Mouse (Mus musculus): Measurements from ENCODE around the gene Serpinb9. TPM values are rescaled to one million over a fixed set of nuclear protein-coding genes. Genes with fewer than 3 reads are reported as not detected.

Gene Serpinb9
- polyA plus RNA-seq, 1 experiment from 2014 or later: 1.4 TPM

DNA sequence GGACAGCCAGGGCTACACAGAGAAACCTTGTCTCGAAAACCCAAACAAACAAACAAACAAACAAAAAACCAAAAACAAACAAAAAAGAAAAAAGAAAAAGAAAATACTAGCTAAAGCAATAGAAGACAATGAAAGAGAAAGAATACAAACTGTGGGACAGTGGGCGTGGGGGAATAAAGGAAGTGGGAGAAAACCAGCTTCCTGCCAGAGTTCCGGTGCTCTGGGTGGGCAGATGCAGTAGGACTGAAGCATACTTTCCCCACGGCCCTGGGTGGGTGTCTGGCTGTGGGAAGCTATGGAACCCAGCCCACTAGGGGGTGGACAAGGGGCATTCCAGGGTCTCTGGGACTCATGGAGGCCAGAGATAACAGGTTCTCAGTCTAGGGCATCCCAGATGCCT is 45.1 kb downstream of the Serpinb9 start:
- H3K9me3 ChIP-seq: no peaks in the 10 kb centered on the region
- H3K27me3 ChIP-seq (replicated peaks; ENCODE audit: low read depth, poor library complexity, severe bottlenecking): no peaks in the 10 kb centered on the region
- WGBS: 82% methylated on average over 4 of the region's 4 CpGs
- no peak overlapping the region for H3K4me3 ChIP-seq
- H3K36me3 ChIP-seq (replicated peaks): no peaks in the 10 kb centered on the region
- H3K4me1 ChIP-seq: no peaks in the 10 kb centered on the region
- H3K27ac ChIP-seq (replicated peaks): no peak overlapping the region
- DNase-seq (ENCODE audit: low spot score): no peak

DNA sequence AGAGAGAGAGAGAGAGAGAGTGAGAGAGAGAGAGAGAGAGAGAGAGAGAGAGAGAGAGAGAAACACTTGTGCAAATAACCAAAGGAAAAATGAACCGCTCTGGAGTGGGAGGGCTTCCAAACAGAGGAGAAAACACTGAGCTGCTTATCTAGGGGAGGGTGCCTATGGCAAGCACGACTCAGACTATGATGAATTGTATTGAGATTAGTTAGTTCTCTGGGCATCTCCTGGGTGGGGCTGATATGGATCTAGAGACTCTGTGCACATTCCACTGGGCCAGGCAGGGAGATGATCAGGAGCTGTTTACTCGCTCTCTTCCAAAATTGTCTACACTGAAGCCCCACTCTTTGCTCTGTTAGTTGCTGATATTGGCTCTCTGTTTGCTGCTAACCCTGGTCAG is 48.6 kb downstream of the Serpinb9 start:
- WGBS: 66% methylated on average over 3 of the region's 3 CpGs
- H3K9me3 ChIP-seq: no peaks in the 10 kb centered on the region
- no peak for DNase-seq (ENCODE audit: low spot score)
- no peak overlapping the region for H3K27ac ChIP-seq (replicated peaks)
- no peaks in the 10 kb centered on the region for H3K27me3 ChIP-seq (replicated peaks; ENCODE audit: low read depth, poor library complexity, severe bottlenecking)
- no peak overlapping the region for H3K4me3 ChIP-seq
- H3K36me3 ChIP-seq (replicated peaks): no peaks in the 10 kb centered on the region
- H3K4me1 ChIP-seq: no peaks in the 10 kb centered on the region

DNA sequence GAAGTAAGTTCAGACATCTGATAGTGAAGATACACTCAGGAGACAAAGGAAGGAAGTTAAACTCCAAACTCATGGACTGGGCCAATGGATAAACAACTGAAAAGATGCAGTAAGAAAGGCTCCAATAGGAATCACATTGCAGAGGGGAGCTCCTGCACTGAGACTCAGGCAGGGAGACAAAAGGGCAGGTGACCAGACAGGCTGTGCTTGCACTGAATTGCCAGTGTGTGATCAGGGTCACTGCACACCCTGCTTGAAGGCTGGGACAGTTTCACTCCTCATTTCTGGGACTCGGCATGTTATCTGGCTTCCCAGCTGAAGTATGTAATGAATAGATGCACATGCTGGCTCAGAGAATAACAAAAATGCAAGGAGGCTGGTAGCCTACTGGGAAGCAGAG is 60.0 kb downstream of the Serpinb9 start:
- no peaks in the 10 kb centered on the region for H3K36me3 ChIP-seq (replicated peaks)

More for the DNA sequence above, 60.0 kb downstream of the Serpinb9 start:
- Histone ChIP-seq H3K9me3 (no peaks in the 10 kb centered on the region), H3K27ac (replicated peaks) (no peak overlapping the region), H3K27me3 (replicated peaks; ENCODE audit: low read depth, poor library complexity, severe bottlenecking) (no peaks in the 10 kb centered on the region), H3K4me1 (no peaks in the 10 kb centered on the region), H3K4me3 (no peak overlapping the region)
- no peak for DNase-seq (ENCODE audit: low spot score)
- WGBS: 66% methylated on average over 1 of the region's 1 CpGs

Other genes with a start within 250 kb of the Serpinb9 start
- 0.02 TPM in 1 of 2 replicates, not detected in the other for gene Mylk4, start 219.3 kb upstream of the Serpinb9 start, polyA plus RNA-seq (2016; fragmentation: Nextera tagmentation; extraction: Ambion mirVana)
- 14.0 and 15.6 TPM in 2 replicates for gene Wrnip1, start 201.2 kb upstream of the Serpinb9 start, polyA plus RNA-seq (2016; fragmentation: Nextera tagmentation; extraction: Ambion mirVana)
- not detected in 2 replicates for gene D930007J09Rik, start 200.4 kb upstream of the Serpinb9 start, polyA plus RNA-seq (2016; fragmentation: Nextera tagmentation; extraction: Ambion mirVana)
- 0.67 and 1.2 TPM in 2 replicates for gene Serpinb1a, start 152.1 kb upstream of the Serpinb9 start, polyA plus RNA-seq (2016; fragmentation: Nextera tagmentation; extraction: Ambion mirVana)
- gene Serpinb1c, start 105.0 kb upstream of the Serpinb9 start, polyA plus RNA-seq (2016; fragmentation: Nextera tagmentation; extraction: Ambion mirVana): not detected in 2 replicates
- 1.1 and 1.7 TPM in 2 replicates for gene Serpinb6b, start 38.0 kb upstream of the Serpinb9 start, polyA plus RNA-seq (2016; fragmentation: Nextera tagmentation; extraction: Ambion mirVana)
- gene Serpinb9b, start 24.2 kb downstream of the Serpinb9 start, polyA plus RNA-seq (2016; fragmentation: Nextera tagmentation; extraction: Ambion mirVana): not detected in 2 replicates
- 0.28 and 0.59 TPM in 2 replicates for gene Serpinb1b, start 75.3 kb downstream of the Serpinb9 start, polyA plus RNA-seq (2016; fragmentation: Nextera tagmentation; extraction: Ambion mirVana)
- not detected in 2 replicates for gene Serpinb9c, start 156.5 kb downstream of the Serpinb9 start, polyA plus RNA-seq (2016; fragmentation: Nextera tagmentation; extraction: Ambion mirVana)
- gene Serpinb9d, start 189.7 kb downstream of the Serpinb9 start, polyA plus RNA-seq (2016; fragmentation: Nextera tagmentation; extraction: Ambion mirVana): not detected in 2 replicates
- gene Serpinb9e, start 246.4 kb downstream of the Serpinb9 start, polyA plus RNA-seq (2016; fragmentation: Nextera tagmentation; extraction: Ambion mirVana): not detected in 2 replicates